Mouse (Mus musculus): Measurements from ENCODE around the gene Rnf11. TPM values are rescaled to one million over a fixed set of nuclear protein-coding genes. Genes with fewer than 3 reads are reported as not detected.

Rnf11 gene
- polyA plus RNA-seq, 1 experiment = 27.2 TPM

GRCm38 (mm10) chr4:109427058-109427457 lies 57.5 kb downstream of the Rnf11 start:
- Histone ChIP-seq H3K4me1 (ENCODE audit: control insufficient read depth, insufficient read depth, insufficient read length, low read length) (peaks cover 3% of the 10 kb centered on the region), H3K36me3 (ENCODE audit: control insufficient read depth, insufficient read depth, low read length) (no peaks in the 10 kb centered on the region), H3K4me3 (ENCODE audit: low read depth, low read length) (no peak overlapping the region), H3K27ac (ENCODE audit: insufficient read depth, low read depth, low read length) (no peak overlapping the region), H3K27me3 (ENCODE audit: control insufficient read depth, insufficient read depth, low read length) (no peaks in the 10 kb centered on the region)
- no peak for TF ChIP-seq POLR2A (IDR thresholded peaks at IDR 0.05; ENCODE audit: low read depth, low read length)
- no peak for TF ChIP-seq CTCF (IDR thresholded peaks at IDR 0.05; ENCODE audit: extremely low read depth, insufficient read length, insufficient replicate concordance, low read depth, low read length)
- WGBS = 44% methylated on average over 1 of the region's 1 CpGs

GRCm38 (mm10) chr4:109423438-109423837 lies 61.1 kb downstream of the Rnf11 start:
- no peak overlapping the region for H3K4me3 ChIP-seq (ENCODE audit: low read depth, low read length)

GRCm38 (mm10) chr4:109422436-109422835 lies 62.1 kb downstream of the Rnf11 start:
- WGBS = 84% methylated on average over 6 of the region's 6 CpGs
- H3K4me3 ChIP-seq (ENCODE audit: low read depth, low read length) = no peak overlapping the region
- H3K36me3 ChIP-seq (ENCODE audit: control insufficient read depth, insufficient read depth, low read length) = no peaks in the 10 kb centered on the region

More at GRCm38 (mm10) chr4:109423438-109423837, 61.1 kb downstream of the Rnf11 start:
- 69% methylated on average over 2 of the region's 2 CpGs for WGBS
- no peak for TF ChIP-seq CTCF (IDR thresholded peaks at IDR 0.05; ENCODE audit: extremely low read depth, insufficient read length, insufficient replicate concordance, low read depth, low read length)
- no peak for TF ChIP-seq POLR2A (IDR thresholded peaks at IDR 0.05; ENCODE audit: low read depth, low read length)
- no peaks in the 10 kb centered on the region for H3K27me3 ChIP-seq (ENCODE audit: control insufficient read depth, insufficient read depth, low read length)
- H3K27ac ChIP-seq (ENCODE audit: insufficient read depth, low read depth, low read length) = no peak overlapping the region
- no peaks in the 10 kb centered on the region for H3K36me3 ChIP-seq (ENCODE audit: control insufficient read depth, insufficient read depth, low read length)
- peaks cover 13% of the 10 kb centered on the region for H3K4me1 ChIP-seq (ENCODE audit: control insufficient read depth, insufficient read depth, insufficient read length, low read length)

DNA sequence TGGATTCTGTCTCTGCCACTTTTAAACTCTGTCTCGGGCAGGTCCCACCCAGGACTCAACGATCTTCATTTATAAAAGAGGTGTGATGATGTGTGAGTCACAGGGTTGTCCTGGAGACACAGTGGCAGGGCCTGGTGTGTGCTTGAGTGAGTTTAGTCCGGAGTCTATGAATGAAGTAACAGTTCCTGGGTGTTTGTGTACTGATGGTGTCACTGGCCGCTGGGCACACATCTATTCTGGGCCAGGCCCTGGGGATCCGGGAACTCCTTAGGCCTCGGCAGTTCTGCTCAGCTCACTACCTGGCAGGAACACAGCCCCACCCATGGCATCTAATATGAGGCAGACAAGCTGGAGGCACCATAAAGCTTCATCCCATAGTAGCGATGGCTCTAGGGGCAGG lies 62.9 kb downstream of the Rnf11 start:
- Histone ChIP-seq H3K27ac (ENCODE audit: insufficient read depth, low read depth, low read length) (no peak overlapping the region), H3K36me3 (ENCODE audit: control insufficient read depth, insufficient read depth, low read length) (no peaks in the 10 kb centered on the region), H3K4me3 (ENCODE audit: low read depth, low read length) (no peak overlapping the region), H3K27me3 (ENCODE audit: control insufficient read depth, insufficient read depth, low read length) (no peaks in the 10 kb centered on the region), H3K4me1 (ENCODE audit: control insufficient read depth, insufficient read depth, insufficient read length, low read length) (peaks cover 13% of the 10 kb centered on the region)
- WGBS = 78% methylated on average over 7 of the region's 7 CpGs
- TF ChIP-seq POLR2A (IDR thresholded peaks at IDR 0.05; ENCODE audit: low read depth, low read length) = no peak
- no peak for TF ChIP-seq CTCF (IDR thresholded peaks at IDR 0.05; ENCODE audit: extremely low read depth, insufficient read length, insufficient replicate concordance, low read depth, low read length)

More at GRCm38 (mm10) chr4:109422436-109422835, 62.1 kb downstream of the Rnf11 start:
- Histone ChIP-seq H3K27ac (ENCODE audit: insufficient read depth, low read depth, low read length) (no peak overlapping the region), H3K4me1 (ENCODE audit: control insufficient read depth, insufficient read depth, insufficient read length, low read length) (peaks cover 13% of the 10 kb centered on the region), H3K27me3 (ENCODE audit: control insufficient read depth, insufficient read depth, low read length) (no peaks in the 10 kb centered on the region)
- TF ChIP-seq POLR2A (IDR thresholded peaks at IDR 0.05; ENCODE audit: low read depth, low read length) (no peak), CTCF (IDR thresholded peaks at IDR 0.05; ENCODE audit: extremely low read depth, insufficient read length, insufficient replicate concordance, low read depth, low read length) (no peak)

DNA sequence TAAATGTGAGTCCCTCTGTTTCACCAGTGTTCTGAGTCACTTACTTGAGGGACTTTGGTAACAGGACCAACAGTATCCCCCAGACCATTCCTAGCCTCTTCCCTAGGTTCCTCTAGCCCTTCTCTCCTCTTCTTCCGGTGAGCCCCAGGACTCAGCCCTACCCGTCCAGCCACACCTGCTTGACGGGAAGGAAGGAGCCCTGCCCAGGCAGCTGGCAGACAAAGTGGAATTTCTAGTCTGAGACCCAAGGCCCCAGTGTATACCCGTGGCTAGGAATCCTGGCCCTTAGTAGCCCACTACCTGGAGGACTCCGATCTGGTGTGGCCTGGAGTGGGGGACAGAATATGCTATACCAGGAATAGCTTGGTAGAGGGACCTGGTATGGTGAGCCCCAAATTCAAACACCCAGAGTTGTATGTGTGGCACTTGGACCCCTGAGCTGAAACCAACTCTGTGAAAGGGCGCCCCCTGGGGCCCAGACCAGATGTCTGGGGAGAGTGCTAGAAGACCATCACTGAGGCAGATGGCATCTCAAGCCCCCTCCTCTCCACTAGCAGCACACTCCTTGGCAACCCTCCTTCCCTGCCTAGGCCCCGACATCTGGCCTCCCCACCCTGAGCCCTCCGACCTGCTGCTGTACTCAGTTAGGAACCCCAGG lies 64.3 kb downstream of the Rnf11 start:
- Histone ChIP-seq H3K27ac (ENCODE audit: insufficient read depth, low read depth, low read length) (no peak overlapping the region), H3K4me1 (ENCODE audit: control insufficient read depth, insufficient read depth, insufficient read length, low read length) (peaks cover 13% of the 10 kb centered on the region), H3K4me3 (ENCODE audit: low read depth, low read length) (no peak overlapping the region), H3K27me3 (ENCODE audit: control insufficient read depth, insufficient read depth, low read length) (no peaks in the 10 kb centered on the region), H3K36me3 (ENCODE audit: control insufficient read depth, insufficient read depth, low read length) (no peaks in the 10 kb centered on the region)
- 39% methylated on average over 8 of the region's 8 CpGs for WGBS
- 0 out of 2 replicates have a peak, but pooled peaks have one; percentile 45 for TF ChIP-seq CTCF (IDR thresholded peaks at IDR 0.05; ENCODE audit: extremely low read depth, insufficient read length, insufficient replicate concordance, low read depth, low read length)
- no peak for TF ChIP-seq POLR2A (IDR thresholded peaks at IDR 0.05; ENCODE audit: low read depth, low read length)

GRCm38 (mm10) chr4:109419563-109419962 lies 65.0 kb downstream of the Rnf11 start:
- 66% methylated on average over 4 of the region's 4 CpGs for WGBS
- H3K27ac ChIP-seq (ENCODE audit: insufficient read depth, low read depth, low read length) = no peak overlapping the region

DNA sequence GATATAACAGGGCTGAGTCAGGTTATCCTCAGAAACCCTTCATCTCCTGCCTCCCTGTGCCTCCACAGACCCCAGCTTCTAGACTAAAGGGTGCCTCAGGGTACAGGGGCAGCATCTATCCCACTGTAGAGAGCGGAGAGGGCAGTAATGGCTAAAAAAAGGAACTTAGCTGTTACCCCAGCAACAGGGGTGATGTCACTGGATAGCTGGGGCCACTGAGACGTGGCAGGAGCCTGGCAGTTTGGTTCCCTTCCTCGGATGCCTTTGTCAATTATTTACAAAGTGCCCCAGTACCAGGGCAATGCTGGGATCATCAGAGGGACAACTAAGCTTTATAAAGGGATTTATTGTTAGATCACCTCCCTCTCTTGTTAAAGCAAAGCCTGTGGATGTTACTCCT lies 65.5 kb downstream of the Rnf11 start:
- H3K27ac ChIP-seq (ENCODE audit: insufficient read depth, low read depth, low read length) = no peak overlapping the region
- H3K4me1 ChIP-seq (ENCODE audit: control insufficient read depth, insufficient read depth, insufficient read length, low read length) = peaks cover 13% of the 10 kb centered on the region
- no peaks in the 10 kb centered on the region for H3K27me3 ChIP-seq (ENCODE audit: control insufficient read depth, insufficient read depth, low read length)
- TF ChIP-seq POLR2A (IDR thresholded peaks at IDR 0.05; ENCODE audit: low read depth, low read length) (no peak), CTCF (IDR thresholded peaks at IDR 0.05; ENCODE audit: extremely low read depth, insufficient read length, insufficient replicate concordance, low read depth, low read length) (no peak)
- no peak overlapping the region for H3K4me3 ChIP-seq (ENCODE audit: low read depth, low read length)
- WGBS = 39% methylated on average over 3 of the region's 3 CpGs
- H3K36me3 ChIP-seq (ENCODE audit: control insufficient read depth, insufficient read depth, low read length) = no peaks in the 10 kb centered on the region

More at GRCm38 (mm10) chr4:109419563-109419962, 65.0 kb downstream of the Rnf11 start:
- no peaks in the 10 kb centered on the region for H3K36me3 ChIP-seq (ENCODE audit: control insufficient read depth, insufficient read depth, low read length)
- no peaks in the 10 kb centered on the region for H3K27me3 ChIP-seq (ENCODE audit: control insufficient read depth, insufficient read depth, low read length)
- H3K4me1 ChIP-seq (ENCODE audit: control insufficient read depth, insufficient read depth, insufficient read length, low read length) = peaks cover 13% of the 10 kb centered on the region
- H3K4me3 ChIP-seq (ENCODE audit: low read depth, low read length) = no peak overlapping the region
- TF ChIP-seq POLR2A (IDR thresholded peaks at IDR 0.05; ENCODE audit: low read depth, low read length) = no peak
- no peak for TF ChIP-seq CTCF (IDR thresholded peaks at IDR 0.05; ENCODE audit: extremely low read depth, insufficient read length, insufficient replicate concordance, low read depth, low read length)

Data from small intestine, adult 2 months (tissue).